Mouse (Mus musculus) E14TG2a.4 (cell line): ENCODE results near the gene Pex5.

ENCODE experiments used
- H3K27me3 ChIP-seq: 2 replicates; pipeline ENCODE4 v1.6.1; 2014; ENCODE audit warnings: low read length, control low read depth; ENCODE audit not compliant: insufficient read depth
- H3K36me3 ChIP-seq: 2 replicates; pipeline ENCODE4 v1.6.1; 2014; ENCODE audit warnings: low read length, control low read depth; ENCODE audit not compliant: insufficient read depth
- H3K4me1 ChIP-seq: replicated peaks from 2 replicates; pipeline ENCODE4 v1.6.1; 2014; ENCODE audit warnings: low read depth, low read length, control low read depth
- H3K4me3 ChIP-seq: replicated peaks from 2 replicates; pipeline ENCODE4 v1.5.1; 2014; ENCODE audit warnings: mild to moderate bottlenecking, low read length
- H3K9me3 ChIP-seq: 2 replicates; pipeline ENCODE4 v1.6.1; 2014; ENCODE audit warnings: low read length, control low read depth
- CTCF ChIP-seq: conservative IDR thresholded peaks from 2 replicates; pipeline ENCODE4 v1.5.1; 2014; ENCODE audit warnings: low read length
- NANOG ChIP-seq: IDR thresholded peaks from 2 replicates; pipeline ENCODE4 v1.6.1; 2014; ENCODE audit warnings: borderline replicate concordance, low read length, mixed read lengths
- POU5F1 ChIP-seq: IDR thresholded peaks from 2 replicates; pipeline ENCODE4 v1.6.1; 2014; ENCODE audit warnings: low read length, borderline replicate concordance

Pex5 gene

GRCm38 (mm10) chr6:124424068-124424498 lies 9.2 kb upstream of the Pex5 start:
- TF ChIP-seq NANOG (no peak), CTCF (no peak), POU5F1 (no peak)
- Histone ChIP-seq H3K4me3 (no peak overlapping the region), H3K4me1 (peaks cover 50% of the 10 kb centered on the region), H3K36me3 (no peaks in the 10 kb centered on the region), H3K9me3 (no peaks in the 10 kb centered on the region), H3K27me3 (no peaks in the 10 kb centered on the region)

GRCm38 (mm10) chr6:124418686-124419085 lies 3.8 kb upstream of the Pex5 start:
- Histone ChIP-seq H3K4me1 (peaks cover 22% of the 10 kb centered on the region), H3K27me3 (no peaks in the 10 kb centered on the region), H3K36me3 (no peaks in the 10 kb centered on the region), H3K9me3 (no peaks in the 10 kb centered on the region), H3K4me3 (no peak overlapping the region)
- TF ChIP-seq POU5F1, result no peak
- TF ChIP-seq CTCF, result no peak
- no peak for TF ChIP-seq NANOG

- H3K4me1 ChIP-seq, result peaks cover 27% of the 10 kb centered on the region
- no peak for TF ChIP-seq NANOG
- TF ChIP-seq CTCF, result peak; percentile 62
- TF ChIP-seq POU5F1, result no peak
- H3K27me3 ChIP-seq, result no peaks in the 10 kb centered on the region
- H3K4me3 ChIP-seq, result peak overlapping the region; percentile 88
- H3K9me3 ChIP-seq, result no peaks in the 10 kb centered on the region
- peaks cover 26% of the 10 kb centered on the region for H3K36me3 ChIP-seq
Observed at GRCm38 (mm10) chr6:124415347-124416088, 651 bp upstream of the Pex5 start.

GRCm38 (mm10) chr6:124414150-124414926 lies 529 bp downstream of the Pex5 start:
- no peaks in the 10 kb centered on the region for H3K9me3 ChIP-seq
- peaks cover 27% of the 10 kb centered on the region for H3K4me1 ChIP-seq
- H3K36me3 ChIP-seq, result peaks cover 32% of the 10 kb centered on the region
- peak overlapping the region; percentile 88 for H3K4me3 ChIP-seq
- TF ChIP-seq POU5F1 (no peak), NANOG (no peak), CTCF (no peak)
- no peaks in the 10 kb centered on the region for H3K27me3 ChIP-seq

GRCm38 (mm10) chr6:124413770-124414149 lies 1.1 kb downstream of the Pex5 start:
- Histone ChIP-seq H3K4me3 (peak overlapping the region; percentile 88), H3K27me3 (no peaks in the 10 kb centered on the region), H3K36me3 (peaks cover 38% of the 10 kb centered on the region), H3K4me1 (peaks cover 27% of the 10 kb centered on the region), H3K9me3 (no peaks in the 10 kb centered on the region)
- no peak for TF ChIP-seq CTCF
- no peak for TF ChIP-seq POU5F1
- no peak for TF ChIP-seq NANOG

- no peaks in the 10 kb centered on the region for H3K27me3 ChIP-seq
- TF ChIP-seq POU5F1, result no peak
- no peak for TF ChIP-seq CTCF
- TF ChIP-seq NANOG, result no peak
- no peak overlapping the region for H3K4me3 ChIP-seq
- no peaks in the 10 kb centered on the region for H3K9me3 ChIP-seq
- peaks cover 18% of the 10 kb centered on the region for H3K4me1 ChIP-seq
- H3K36me3 ChIP-seq, result peaks cover 88% of the 10 kb centered on the region
Observed at GRCm38 (mm10) chr6:124408355-124408754, 6.5 kb downstream of the Pex5 start.

GRCm38 (mm10) chr6:124407180-124407579 lies 7.7 kb downstream of the Pex5 start:
- Histone ChIP-seq H3K36me3 (peaks cover 89% of the 10 kb centered on the region), H3K9me3 (no peaks in the 10 kb centered on the region), H3K4me3 (no peak overlapping the region), H3K4me1 (peaks cover 17% of the 10 kb centered on the region), H3K27me3 (no peaks in the 10 kb centered on the region)
- TF ChIP-seq NANOG (no peak), CTCF (no peak), POU5F1 (no peak)

GRCm38 (mm10) chr6:124406326-124406725 lies 8.5 kb downstream of the Pex5 start:
- TF ChIP-seq POU5F1, result no peak
- no peak for TF ChIP-seq CTCF
- no peak for TF ChIP-seq NANOG
- no peaks in the 10 kb centered on the region for H3K9me3 ChIP-seq
- H3K27me3 ChIP-seq, result no peaks in the 10 kb centered on the region

More at GRCm38 (mm10) chr6:124406326-124406725, 8.5 kb downstream of the Pex5 start:
- H3K4me1 ChIP-seq, result peaks cover 17% of the 10 kb centered on the region
- H3K4me3 ChIP-seq, result no peak overlapping the region
- peaks cover 91% of the 10 kb centered on the region for H3K36me3 ChIP-seq
